Mouse (Mus musculus): ENCODE measurements around the gene Alyref. TPM values are rescaled to one million over a fixed set of nuclear protein-coding genes. Genes with fewer than 3 reads are reported as not detected.

The Alyref gene
- polyA plus RNA-seq, 1 experiment from 2014 or later, result 778 TPM

DNA sequence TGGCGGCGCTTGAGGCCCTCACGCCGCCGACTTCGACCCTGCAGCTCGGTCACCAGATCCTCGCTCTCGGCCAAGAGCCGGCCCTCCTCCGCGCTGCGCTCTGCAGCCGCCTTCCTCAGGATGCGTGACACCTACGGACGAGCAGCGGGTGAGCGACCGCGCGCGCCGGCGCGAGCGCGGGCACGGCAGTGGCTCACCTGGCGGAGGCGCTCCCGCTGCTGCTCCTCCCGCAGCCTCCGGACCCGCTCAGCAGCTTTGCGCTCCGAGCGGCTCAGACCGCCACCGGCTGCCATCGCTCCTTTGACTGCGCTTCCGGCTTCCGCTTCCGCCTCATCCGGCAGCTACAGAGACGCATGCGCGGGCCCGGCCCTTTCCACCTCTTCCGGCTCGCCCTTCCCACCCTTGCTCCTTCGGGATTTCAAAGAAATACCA, 26.5 kb upstream of the Alyref start:
- H3K27ac ChIP-seq, result peak overlapping the region; percentile 80
- peak; percentile 61; the same call in 1 of the 2 replicates for ATAC-seq (ENCODE audit: insufficient number of reproducible peaks, insufficient read depth, low FRiP score, low TSS enrichment, low read depth)
- H3K4me1 ChIP-seq (replicated peaks), result peaks cover 12% of the 10 kb centered on the region
- under 1% methylated on average over 52 of the region's 53 CpGs for WGBS
- H3K36me3 ChIP-seq, result peaks cover 65% of the 10 kb centered on the region
- H3K4me2 ChIP-seq, result peak overlapping the region; percentile 99
- peak overlapping the region; percentile 77 for H3K9ac ChIP-seq (replicated peaks)
- H3K27me3 ChIP-seq, result no peaks in the 10 kb centered on the region
- peak overlapping the region; percentile 98 for H3K4me3 ChIP-seq (replicated peaks)
- H3K9me3 ChIP-seq, result no peaks in the 10 kb centered on the region

DNA sequence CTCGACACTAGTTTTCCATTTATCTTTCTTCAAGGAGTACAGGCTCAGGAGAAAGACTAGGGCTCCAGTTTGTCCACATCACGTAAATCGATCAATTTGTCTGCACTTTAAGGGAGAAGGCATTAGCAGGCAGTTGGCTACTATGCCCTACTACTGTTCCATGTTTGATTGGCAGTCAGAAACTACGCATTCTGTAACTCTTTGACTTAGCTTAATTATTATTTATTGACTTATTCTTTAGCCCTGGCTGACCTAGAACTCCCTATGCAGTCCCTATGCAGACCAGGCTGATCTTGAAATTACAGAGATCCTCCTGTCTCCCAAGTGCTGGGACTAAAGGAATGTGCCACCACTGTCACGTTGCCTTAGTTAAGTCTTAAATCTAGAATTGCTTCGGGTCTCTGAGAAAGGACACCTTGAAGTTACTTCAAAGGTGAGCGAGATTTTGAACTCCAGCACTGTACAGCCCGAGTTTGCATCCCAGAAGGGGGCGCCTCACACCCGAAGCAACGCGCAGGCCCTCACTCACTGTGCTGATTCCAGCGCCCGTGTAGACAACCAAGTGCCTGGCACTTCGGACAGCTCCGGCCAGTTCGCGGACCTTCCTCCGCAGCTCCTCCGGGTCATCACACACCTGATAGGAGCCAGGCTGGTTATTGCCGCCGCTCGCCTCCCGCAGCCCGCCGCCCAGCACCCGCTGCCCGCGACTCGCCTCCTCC, 26.0 kb upstream of the Alyref start:
- H3K36me3 ChIP-seq, result peaks cover 62% of the 10 kb centered on the region
- peak overlapping the region; percentile 98 for H3K4me3 ChIP-seq (replicated peaks)
- 13% methylated on average over 30 of the region's 30 CpGs for WGBS
- peak overlapping the region; percentile 99 for H3K4me2 ChIP-seq
- peak overlapping the region; percentile 77 for H3K9ac ChIP-seq (replicated peaks)
- no peaks in the 10 kb centered on the region for H3K9me3 ChIP-seq
- ATAC-seq (ENCODE audit: insufficient number of reproducible peaks, insufficient read depth, low FRiP score, low TSS enrichment, low read depth), result peak; percentile 52; the same call in 1 of the 2 replicates
- H3K27me3 ChIP-seq, result no peaks in the 10 kb centered on the region
- H3K27ac ChIP-seq, result peak overlapping the region; percentile 80
- H3K4me1 ChIP-seq (replicated peaks), result peaks cover 11% of the 10 kb centered on the region

DNA sequence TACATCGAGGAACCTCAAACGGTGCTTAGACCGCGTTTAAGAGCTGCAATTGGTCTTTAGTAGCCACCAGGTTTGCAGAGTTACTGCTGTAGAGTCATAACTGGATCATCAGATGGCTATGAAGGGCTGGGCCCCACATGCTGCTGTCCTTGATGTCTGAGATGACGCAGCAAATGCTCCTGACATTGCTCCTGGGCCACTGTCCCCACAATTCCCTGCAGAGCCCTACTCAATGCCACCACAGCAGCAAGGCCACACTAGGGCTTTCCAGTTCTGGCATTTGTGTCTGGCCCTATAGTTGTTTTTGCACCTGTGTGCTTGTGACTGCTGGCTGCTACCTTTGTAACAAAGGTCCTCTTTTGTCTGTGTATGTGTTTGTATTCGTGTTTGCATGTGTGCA, 24.6 kb upstream of the Alyref start:
- no peaks in the 10 kb centered on the region for H3K27me3 ChIP-seq
- peaks cover 66% of the 10 kb centered on the region for H3K36me3 ChIP-seq
- no peak overlapping the region for H3K9ac ChIP-seq (replicated peaks)
- no peak overlapping the region for H3K27ac ChIP-seq
- H3K4me3 ChIP-seq (replicated peaks), result no peak overlapping the region
- 88% methylated on average over 6 of the region's 6 CpGs for WGBS
- no peak overlapping the region for H3K4me2 ChIP-seq
- H3K4me1 ChIP-seq (replicated peaks), result peaks cover 14% of the 10 kb centered on the region
- no peaks in the 10 kb centered on the region for H3K9me3 ChIP-seq
- ATAC-seq (ENCODE audit: insufficient number of reproducible peaks, insufficient read depth, low FRiP score, low TSS enrichment, low read depth), result no peak

DNA sequence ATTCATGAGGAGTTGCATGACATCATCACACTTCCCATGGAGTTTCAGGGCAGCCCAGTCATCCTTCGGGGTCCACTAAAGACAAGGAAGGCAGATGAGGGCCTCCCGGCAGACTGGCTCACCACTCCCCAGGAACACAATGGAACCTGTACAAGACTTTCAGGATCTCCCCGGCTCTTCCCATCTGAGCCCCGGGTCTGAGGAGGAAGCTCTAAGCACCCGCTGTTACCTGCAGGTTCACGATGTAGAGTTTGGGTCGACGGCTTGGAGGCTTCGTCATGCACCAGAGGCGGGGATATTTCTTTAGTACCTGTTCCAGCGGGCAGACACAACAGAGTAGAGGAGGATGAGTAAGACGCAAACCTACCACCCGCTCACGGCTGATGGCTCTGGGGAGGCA, 22.0 kb upstream of the Alyref start:
- Histone ChIP-seq H3K4me1 (replicated peaks) (peaks cover 24% of the 10 kb centered on the region), H3K27me3 (no peaks in the 10 kb centered on the region), H3K36me3 (peaks cover 56% of the 10 kb centered on the region), H3K4me2 (no peak overlapping the region), H3K9me3 (no peaks in the 10 kb centered on the region), H3K27ac (no peak overlapping the region), H3K4me3 (replicated peaks) (no peak overlapping the region), H3K9ac (replicated peaks) (no peak overlapping the region; the same call in 1 of the 2 replicates)
- no peak for ATAC-seq (ENCODE audit: insufficient number of reproducible peaks, insufficient read depth, low FRiP score, low TSS enrichment, low read depth)
- 92% methylated on average over 14 of the region's 14 CpGs for WGBS

DNA sequence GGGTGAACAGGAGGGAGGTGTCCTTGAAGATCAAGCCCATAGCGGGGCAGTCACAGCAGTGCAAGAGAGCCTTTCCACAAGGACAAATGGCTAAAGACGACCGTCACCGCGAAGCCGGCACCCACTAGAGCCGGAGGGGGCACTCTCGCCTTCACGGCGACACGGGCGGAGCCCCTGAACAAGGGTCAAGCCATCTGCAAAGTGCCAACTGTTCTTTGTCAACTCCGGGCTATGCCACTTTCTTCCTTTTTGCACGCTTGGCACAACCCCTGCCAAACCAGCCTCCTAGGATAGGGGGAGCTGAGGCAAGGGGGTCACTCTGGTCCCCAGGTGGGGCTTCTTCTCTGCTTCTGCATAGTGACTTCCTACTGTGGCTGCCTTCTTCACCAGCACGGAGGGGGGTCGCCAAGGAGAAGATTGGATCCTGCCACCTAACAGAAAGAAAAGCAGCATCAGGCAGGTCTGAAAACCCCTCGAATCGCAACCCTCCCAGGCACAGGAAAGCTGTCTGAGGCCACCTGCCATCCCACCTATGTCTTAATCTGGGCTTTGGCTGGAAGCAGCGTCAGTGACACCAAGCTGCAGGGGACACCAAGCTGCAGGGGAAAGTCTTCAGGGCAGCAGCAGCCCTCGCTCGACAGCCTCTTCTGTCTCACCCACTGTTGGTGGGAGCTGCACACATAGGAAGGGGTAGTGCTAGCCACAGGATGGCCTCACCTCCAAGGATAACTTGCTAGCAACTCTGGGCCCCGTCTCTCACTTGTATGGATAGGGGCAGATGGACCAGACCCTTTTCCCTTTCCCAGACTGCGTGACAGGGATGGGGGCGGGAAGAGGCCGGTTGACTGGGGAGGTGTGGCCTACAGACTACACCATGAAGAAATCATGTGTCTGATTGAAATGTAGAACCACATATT, 20.7 kb upstream of the Alyref start:
- Histone ChIP-seq H3K9me3 (no peaks in the 10 kb centered on the region), H3K9ac (replicated peaks) (no peak overlapping the region), H3K4me1 (replicated peaks) (peaks cover 18% of the 10 kb centered on the region), H3K36me3 (peaks cover 67% of the 10 kb centered on the region), H3K27ac (no peak overlapping the region), H3K27me3 (no peaks in the 10 kb centered on the region), H3K4me2 (no peak overlapping the region), H3K4me3 (replicated peaks) (no peak overlapping the region)
- ATAC-seq (ENCODE audit: insufficient number of reproducible peaks, insufficient read depth, low FRiP score, low TSS enrichment, low read depth), result no peak
- WGBS, result 94% methylated on average over 25 of the region's 25 CpGs

DNA sequence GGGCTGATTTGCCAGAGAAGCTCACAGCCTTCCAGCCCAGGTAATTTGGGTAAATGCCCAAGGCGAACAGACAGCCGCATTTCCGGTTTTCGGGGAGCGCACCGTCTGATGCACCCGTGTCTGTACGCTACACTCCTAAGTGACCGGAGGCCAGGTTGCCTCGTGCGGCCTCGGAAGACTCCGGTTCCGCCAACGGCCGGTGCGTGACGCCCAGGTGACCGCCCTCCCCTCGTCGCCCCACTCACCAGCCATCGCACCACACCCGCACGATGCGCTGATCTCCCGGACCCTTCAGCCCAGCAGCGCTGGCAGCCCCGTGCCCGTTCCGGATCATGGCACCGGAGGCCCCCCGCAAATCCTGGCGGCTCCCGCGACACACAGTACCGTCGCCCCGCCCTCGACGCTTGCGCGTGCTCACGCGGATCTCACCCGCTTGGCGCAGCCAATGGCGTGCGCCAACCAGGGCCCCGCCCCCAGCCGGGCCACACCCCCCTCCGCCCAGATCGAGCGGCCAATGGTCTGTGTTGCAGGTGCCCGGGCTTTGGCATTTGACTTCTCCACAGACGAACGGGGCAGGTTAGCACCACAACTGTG, 19.5 kb upstream of the Alyref start, which contains the start of gene Pcyt2:
Pcyt2 (minus strand) TSS at position 418 of the 594 bp plus-strand sequence.
- H3K9ac ChIP-seq (replicated peaks), result peak within 1 kb of the TSS; percentile 78
- no peaks in the 10 kb centered on the region for H3K27me3 ChIP-seq
- H3K4me2 ChIP-seq, result peak within 1 kb of the TSS; percentile 83
- H3K4me1 ChIP-seq (replicated peaks), result peaks cover 17% of the 10 kb centered on the region
- peak within 1 kb of the TSS; percentile 77 for H3K4me3 ChIP-seq (replicated peaks)
- under 1% methylated on average over 54 of the region's 56 CpGs for WGBS
- ATAC-seq (ENCODE audit: insufficient number of reproducible peaks, insufficient read depth, low FRiP score, low TSS enrichment, low read depth), result peak; percentile 91
- H3K9me3 ChIP-seq, result no peaks in the 10 kb centered on the region
- peaks cover 75% of the 10 kb centered on the region for H3K36me3 ChIP-seq
- H3K27ac ChIP-seq, result peak within 1 kb of the TSS; percentile 45

DNA sequence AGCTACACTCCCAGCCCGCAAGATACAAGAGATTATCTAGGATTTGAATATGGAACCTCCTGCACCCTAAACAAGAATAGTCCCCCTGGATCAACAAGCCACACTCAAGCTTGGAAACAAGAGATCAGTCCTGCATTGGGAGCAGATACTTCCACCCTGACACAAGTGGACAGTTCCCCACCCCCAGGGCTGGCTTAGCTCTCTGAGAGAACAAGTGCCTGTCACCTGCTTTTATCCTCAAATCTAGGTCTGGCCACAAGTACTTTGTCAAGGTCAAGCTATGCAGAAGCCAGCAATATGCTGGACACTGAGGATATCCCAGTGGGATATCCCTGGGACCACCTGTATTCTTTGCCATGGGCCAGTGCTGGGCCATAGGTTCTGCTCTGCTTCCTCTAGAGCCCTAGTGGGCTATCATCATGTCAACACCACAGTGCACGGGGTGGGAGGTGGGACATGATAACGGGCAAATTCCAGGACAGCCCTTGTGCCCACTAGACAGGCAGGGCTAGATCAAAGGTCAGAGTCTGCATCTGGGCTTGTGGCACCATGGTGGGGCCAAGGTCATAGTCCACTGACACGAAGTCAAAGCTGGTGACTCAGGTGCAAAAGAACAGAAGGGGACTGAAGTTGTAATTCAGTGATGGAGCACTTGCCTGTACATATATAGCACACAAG, 18.6 kb upstream of the Alyref start:
- Histone ChIP-seq H3K9ac (replicated peaks) (peak overlapping the region; percentile 78), H3K36me3 (peaks cover 75% of the 10 kb centered on the region), H3K4me1 (replicated peaks) (peaks cover 17% of the 10 kb centered on the region), H3K27me3 (no peaks in the 10 kb centered on the region), H3K4me3 (replicated peaks) (peak overlapping the region; percentile 77), H3K27ac (no peak overlapping the region), H3K9me3 (no peaks in the 10 kb centered on the region), H3K4me2 (peak overlapping the region; percentile 83)
- no peak for ATAC-seq (ENCODE audit: insufficient number of reproducible peaks, insufficient read depth, low FRiP score, low TSS enrichment, low read depth)
- 47% methylated on average over 4 of the region's 4 CpGs for WGBS

DNA sequence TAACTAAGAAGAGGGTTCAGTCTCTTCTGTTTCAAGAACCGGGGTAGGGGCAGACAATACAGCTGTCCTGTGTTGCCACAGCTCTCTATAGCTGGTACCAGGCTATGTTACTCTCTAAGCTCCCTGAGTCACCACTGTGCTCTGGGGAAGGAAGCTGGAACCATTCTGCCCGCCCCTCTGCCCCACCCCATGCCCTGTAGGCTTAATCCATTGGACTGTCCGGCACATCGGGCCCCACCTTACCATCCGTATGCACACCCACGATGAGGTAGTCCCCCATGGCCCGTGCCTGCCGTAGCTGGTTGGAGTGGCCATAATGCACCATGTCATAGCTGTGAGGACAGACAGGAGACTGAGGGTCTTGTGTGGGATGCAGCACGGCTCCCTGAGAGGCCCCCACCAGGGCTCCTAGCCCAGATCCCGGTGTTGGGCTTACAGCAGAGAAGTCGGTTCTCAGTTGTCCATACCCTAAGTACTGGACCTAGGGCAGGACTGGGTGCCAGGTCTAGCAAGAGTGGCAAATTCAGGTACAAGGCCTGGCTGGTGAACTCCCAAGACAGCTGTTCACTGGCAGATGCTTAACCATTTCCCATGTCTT, 17.5 kb upstream of the Alyref start:
- Histone ChIP-seq H3K4me3 (replicated peaks) (no peak overlapping the region), H3K27ac (no peak overlapping the region), H3K4me2 (no peak overlapping the region), H3K4me1 (replicated peaks) (peaks cover 17% of the 10 kb centered on the region), H3K9me3 (no peaks in the 10 kb centered on the region), H3K36me3 (peaks cover 76% of the 10 kb centered on the region), H3K9ac (replicated peaks) (0 out of 2 replicates have a peak overlapping the region, but pooled peaks have one; percentile 23), H3K27me3 (no peaks in the 10 kb centered on the region)
- WGBS, result 94% methylated on average over 11 of the region's 11 CpGs
- ATAC-seq (ENCODE audit: insufficient number of reproducible peaks, insufficient read depth, low FRiP score, low TSS enrichment, low read depth), result no peak

DNA sequence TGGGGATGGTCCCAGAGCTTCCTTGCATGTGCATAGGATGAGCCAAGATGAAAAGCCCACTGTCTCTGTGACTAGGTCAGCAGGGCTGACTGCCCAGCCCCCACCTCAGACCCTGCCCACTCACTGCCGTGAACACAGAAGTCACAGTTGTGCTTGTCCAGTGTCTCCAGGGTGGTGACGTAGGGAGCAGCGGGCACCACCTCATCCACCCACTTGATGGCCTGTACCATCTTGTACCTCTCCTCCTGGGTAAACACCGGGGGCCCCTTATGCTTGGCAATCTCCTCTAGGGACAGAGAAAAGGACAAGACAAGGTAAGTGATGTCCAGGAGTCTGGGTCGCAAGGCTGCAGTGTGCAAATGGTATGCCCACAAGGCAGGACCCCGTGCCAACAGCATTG, 17.0 kb upstream of the Alyref start:
- Histone ChIP-seq H3K9ac (replicated peaks) (0 out of 2 replicates have a peak overlapping the region, but pooled peaks have one; percentile 23), H3K4me2 (no peak overlapping the region), H3K27ac (no peak overlapping the region), H3K36me3 (peaks cover 76% of the 10 kb centered on the region), H3K27me3 (no peaks in the 10 kb centered on the region), H3K4me3 (replicated peaks) (no peak overlapping the region), H3K4me1 (replicated peaks) (peaks cover 17% of the 10 kb centered on the region), H3K9me3 (no peaks in the 10 kb centered on the region)
- 90% methylated on average over 6 of the region's 6 CpGs for WGBS
- no peak for ATAC-seq (ENCODE audit: insufficient number of reproducible peaks, insufficient read depth, low FRiP score, low TSS enrichment, low read depth)

DNA sequence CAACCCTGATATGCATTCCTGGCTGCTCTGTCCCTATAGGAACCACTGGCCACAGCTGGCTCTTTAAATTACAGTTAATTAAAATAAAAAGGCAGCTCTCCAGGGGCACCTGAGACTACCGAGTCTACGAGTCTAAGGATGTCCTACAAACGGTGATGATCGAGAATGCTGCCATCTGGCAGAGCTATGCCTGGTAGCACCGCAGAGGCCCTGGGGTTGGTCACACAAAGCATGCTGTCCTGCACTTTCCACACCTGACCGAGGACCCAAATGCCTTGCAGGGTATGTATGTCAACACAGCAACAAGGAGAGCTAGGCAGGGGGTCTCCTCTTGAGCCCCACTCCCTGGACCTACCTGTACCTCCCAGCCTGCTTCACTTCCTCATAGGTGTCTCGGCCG, 15.8 kb upstream of the Alyref start:
- H3K4me2 ChIP-seq, result no peak overlapping the region

More for the DNA sequence above, 15.8 kb upstream of the Alyref start:
- no peak overlapping the region for H3K9ac ChIP-seq (replicated peaks)
- H3K36me3 ChIP-seq, result peaks cover 74% of the 10 kb centered on the region
- H3K4me3 ChIP-seq (replicated peaks), result no peak overlapping the region
- no peak for ATAC-seq (ENCODE audit: insufficient number of reproducible peaks, insufficient read depth, low FRiP score, low TSS enrichment, low read depth)
- no peak overlapping the region for H3K27ac ChIP-seq
- peaks cover 10% of the 10 kb centered on the region for H3K27me3 ChIP-seq
- WGBS, result 84% methylated on average over 8 of the region's 8 CpGs
- no peaks in the 10 kb centered on the region for H3K9me3 ChIP-seq
- peaks cover 19% of the 10 kb centered on the region for H3K4me1 ChIP-seq (replicated peaks)
